Comparison of ENCODE assay signal across 8 mouse cellular contexts in the genomic region with DNA sequence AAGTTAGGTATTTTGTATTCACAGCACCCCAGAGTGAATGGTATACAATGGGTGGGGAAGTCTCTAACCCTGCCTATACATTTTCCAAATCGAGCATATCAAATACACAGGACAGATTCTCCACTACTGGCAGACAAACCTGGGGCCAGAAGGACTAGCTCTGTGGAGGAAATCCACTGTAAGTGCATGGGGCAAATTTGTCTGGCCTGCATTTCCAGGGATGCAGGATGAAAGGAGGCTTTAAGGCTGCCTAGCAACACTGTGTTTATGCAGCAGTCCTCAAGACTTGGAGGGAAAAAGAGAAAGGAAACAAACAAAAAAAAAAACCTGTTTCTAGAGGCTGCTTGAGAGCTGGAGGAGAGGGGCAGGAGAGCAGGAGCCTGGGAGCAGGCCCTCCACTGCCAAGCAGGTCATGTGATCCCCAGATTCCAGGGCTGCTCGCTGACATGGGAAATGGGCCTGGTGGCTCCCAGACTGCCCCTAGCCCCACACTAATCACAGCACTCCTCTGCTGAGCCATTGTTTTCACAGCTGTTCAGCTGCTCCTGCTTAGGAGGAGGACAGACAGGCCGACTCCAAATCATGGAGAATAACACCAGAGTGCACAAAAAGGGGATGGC.
A peak's percentile ranks its signal among the peaks of the same experiment; 100 is the strongest.
DNase-seq lines count a peak whose midpoint lies in the region; ATAC-seq and TF ChIP-seq lines count a peak whose summit lies in the region.

No protein-coding gene starts in this region.

- TF ChIP-seq EP300 in stomach, postnatal 0 days (optimal IDR thresholded peaks at IDR 0.05): no peak

- H3K4me1 ChIP-seq in intestine, embryonic 14.5 days (replicated peaks; ENCODE audit: control insufficient read depth, insufficient read depth, low read length): peaks cover 6% of the 10 kb centered on the region; the same call in 1 of the 2 replicates
- no peaks in the 10 kb centered on the region for H3K4me1 ChIP-seq in intestine, postnatal 0 days (replicated peaks; ENCODE audit: control insufficient read depth, insufficient read depth, low read length)
- peaks cover 5% of the 10 kb centered on the region; the same call in 1 of the 2 replicates for H3K4me1 ChIP-seq in forebrain, embryonic 16.5 days (replicated peaks; ENCODE audit: control insufficient read depth, insufficient read depth, low read length)
- H3K4me1 ChIP-seq in midbrain, embryonic 11.5 days (ENCODE audit: control insufficient read depth, insufficient read depth, low read length): peaks cover 12% of the 10 kb centered on the region; the same call in 1 of the 2 replicates
- H3K4me1 ChIP-seq in stomach, postnatal 0 days (replicated peaks; ENCODE audit: control insufficient read depth, insufficient read depth): no peaks in the 10 kb centered on the region

- peak; percentile 84 for ATAC-seq in intestine, embryonic 14.5 days (replicated peaks; ENCODE audit: low FRiP score, low TSS enrichment, low read depth)
- ATAC-seq in intestine, postnatal 0 days: no peak
- peak; percentile 98 for ATAC-seq in forebrain, embryonic 16.5 days
- ATAC-seq in midbrain, embryonic 11.5 days (ENCODE audit: low FRiP score): peak; percentile 98
- ATAC-seq in stomach, postnatal 0 days (ENCODE audit: low FRiP score, low TSS enrichment): peak; percentile 45; the same call in 1 of the 2 replicates

- intact Hi-C loops in heart, postnatal 36 days (cut with DNase I): no loop called here

- H3K9me3 ChIP-seq in intestine, embryonic 14.5 days (ENCODE audit: control insufficient read depth, low read length): no peaks in the 10 kb centered on the region
- H3K9me3 ChIP-seq in intestine, postnatal 0 days (ENCODE audit: control insufficient read depth): no peaks in the 10 kb centered on the region
- H3K9me3 ChIP-seq in forebrain, embryonic 16.5 days (ENCODE audit: control insufficient read depth, low read length): no peaks in the 10 kb centered on the region
- no peaks in the 10 kb centered on the region for H3K9me3 ChIP-seq in midbrain, embryonic 11.5 days (ENCODE audit: control insufficient read depth, low read length)
- H3K9me3 ChIP-seq in stomach, postnatal 0 days (ENCODE audit: control insufficient read depth, low read length): no peaks in the 10 kb centered on the region

- H3K27me3 ChIP-seq in intestine, embryonic 14.5 days (replicated peaks; ENCODE audit: control insufficient read depth, insufficient read depth, low read length): no peaks in the 10 kb centered on the region
- H3K27me3 ChIP-seq in intestine, postnatal 0 days (replicated peaks; ENCODE audit: control insufficient read depth, insufficient read depth, low read length): no peaks in the 10 kb centered on the region
- no peaks in the 10 kb centered on the region for H3K27me3 ChIP-seq in forebrain, embryonic 16.5 days (replicated peaks; ENCODE audit: control insufficient read depth, insufficient read depth, low read length)
- no peaks in the 10 kb centered on the region for H3K27me3 ChIP-seq in midbrain, embryonic 11.5 days (ENCODE audit: control insufficient read depth, insufficient read depth, low read length)
- no peaks in the 10 kb centered on the region for H3K27me3 ChIP-seq in stomach, postnatal 0 days (ENCODE audit: control insufficient read depth, insufficient read depth, low read length)

- 19% methylated on average over 3 of the region's 3 CpGs for WGBS in intestine, embryonic 14.5 days
- 29% methylated on average over 3 of the region's 3 CpGs for WGBS in intestine, postnatal 0 days
- 2% methylated on average over 3 of the region's 3 CpGs for WGBS in forebrain, embryonic 16.5 days
- 10% methylated on average over 3 of the region's 3 CpGs for WGBS in midbrain, embryonic 11.5 days
- 11% methylated on average over 3 of the region's 3 CpGs for WGBS in stomach, postnatal 0 days

- no peak for DNase-seq in intestine, embryonic 14.5 days (ENCODE audit: low spot score)
- peak; percentile 36 to 48 for DNase-seq in heart, postnatal 36 days
- peak; percentile 31 for DNase-seq in layer of hippocampus, adult 9-11 months
- peak; percentile 91 for DNase-seq in midbrain, embryonic 11.5 days (ENCODE audit: low spot score, missing footprints)
- DNase-seq in stomach, postnatal 0 days (ENCODE audit: low spot score): peak; percentile 21
- DNase-seq in urinary bladder, postnatal 36 days (ENCODE audit: low spot score in 2 of 2): no peak

- no peak for TF ChIP-seq CTCF in intestine, postnatal 0 days (IDR thresholded peaks at IDR 0.05; ENCODE audit: low read depth)
- no peak for TF ChIP-seq CTCF in stomach, postnatal 0 days (IDR thresholded peaks at IDR 0.05; ENCODE audit: low read depth)

- no peak overlapping the region for H3K4me2 ChIP-seq in intestine, embryonic 14.5 days (ENCODE audit: low read length)
- H3K4me2 ChIP-seq in intestine, postnatal 0 days (replicated peaks; ENCODE audit: low read depth): no peak overlapping the region
- no peak overlapping the region for H3K4me2 ChIP-seq in forebrain, embryonic 16.5 days (ENCODE audit: low read length)
- no peak overlapping the region for H3K4me2 ChIP-seq in midbrain, embryonic 11.5 days
- no peak overlapping the region for H3K4me2 ChIP-seq in stomach, postnatal 0 days (replicated peaks; ENCODE audit: low read depth)

- no peaks in the 10 kb centered on the region for H3K36me3 ChIP-seq in intestine, embryonic 14.5 days (ENCODE audit: control insufficient read depth, insufficient read depth, low read length)
- no peaks in the 10 kb centered on the region for H3K36me3 ChIP-seq in intestine, postnatal 0 days (ENCODE audit: control insufficient read depth, insufficient read depth)
- no peaks in the 10 kb centered on the region for H3K36me3 ChIP-seq in forebrain, embryonic 16.5 days (ENCODE audit: control insufficient read depth, insufficient read depth)
- H3K36me3 ChIP-seq in midbrain, embryonic 11.5 days (ENCODE audit: control insufficient read depth, insufficient read depth, low read length): no peaks in the 10 kb centered on the region
- H3K36me3 ChIP-seq in stomach, postnatal 0 days (ENCODE audit: control insufficient read depth, insufficient read depth, low read length): no peaks in the 10 kb centered on the region

- peak overlapping the region; percentile 43; the same call in 1 of the 2 replicates for H3K27ac ChIP-seq in intestine, embryonic 14.5 days (ENCODE audit: low read depth)
- no peak overlapping the region for H3K27ac ChIP-seq in intestine, postnatal 0 days (ENCODE audit: low read depth, low read length)
- no peak overlapping the region; the same call in 1 of the 2 replicates for H3K27ac ChIP-seq in forebrain, embryonic 16.5 days (ENCODE audit: low read length)
- H3K27ac ChIP-seq in midbrain, embryonic 11.5 days (ENCODE audit: low read depth, low read length): peak overlapping the region; percentile 77
- no peak overlapping the region for H3K27ac ChIP-seq in stomach, postnatal 0 days (replicated peaks)

- H3K4me3 ChIP-seq in intestine, embryonic 14.5 days (ENCODE audit: low read depth, low read length): no peak overlapping the region
- no peak overlapping the region for H3K4me3 ChIP-seq in intestine, postnatal 0 days (ENCODE audit: low read depth, low read length)
- H3K4me3 ChIP-seq in forebrain, embryonic 16.5 days (replicated peaks; ENCODE audit: low read length): no peak overlapping the region
- no peak overlapping the region for H3K4me3 ChIP-seq in midbrain, embryonic 11.5 days (ENCODE audit: low read depth, low read length)
- H3K4me3 ChIP-seq in stomach, postnatal 0 days (ENCODE audit: low read depth, low read length): no peak overlapping the region

- H3K9ac ChIP-seq in intestine, embryonic 14.5 days (ENCODE audit: low read length): no peak overlapping the region
- H3K9ac ChIP-seq in intestine, postnatal 0 days (ENCODE audit: low read depth, low read length): no peak overlapping the region
- no peak overlapping the region for H3K9ac ChIP-seq in forebrain, embryonic 16.5 days (replicated peaks; ENCODE audit: low read depth, low read length)
- H3K9ac ChIP-seq in midbrain, embryonic 11.5 days (ENCODE audit: low read length): peak overlapping the region; percentile 16; the same call in 1 of the 2 replicates
- no peak overlapping the region for H3K9ac ChIP-seq in stomach, postnatal 0 days (ENCODE audit: low read length)

Comparison
In these comparisons a context has a peak if more than half of its experiments do, and no peak if none do; other contexts are left out.
1. H3K27ac ChIP-seq: peak in intestine, embryonic 14.5 days (single experiment) and midbrain, embryonic 11.5 days (single experiment); none in intestine, postnatal 0 days (single experiment), forebrain, embryonic 16.5 days (single experiment) and stomach, postnatal 0 days (single experiment).
2. DNase-seq: peak in heart, postnatal 36 days (2 of 2), layer of hippocampus, adult 9-11 months (single experiment), midbrain, embryonic 11.5 days (single experiment) and stomach, postnatal 0 days (single experiment); none in intestine, embryonic 14.5 days (single experiment) and urinary bladder, postnatal 36 days (0 of 2).